Mouse (Mus musculus) ES-E14 (cell line): ENCODE data around the gene Zfp385b.

Source experiments
- CHD2 ChIP-seq: IDR thresholded peaks from 2 replicates; pipeline ENCODE4 v1.6.1; 2014; ENCODE audit warnings: mild to moderate bottlenecking, low read depth, low read length, inconsistent platforms
- HCFC1 ChIP-seq: IDR thresholded peaks from 2 replicates; pipeline ENCODE4 v1.6.1; 2012; ENCODE audit warnings: low read length, inconsistent platforms, borderline replicate concordance; ENCODE audit not compliant: insufficient read depth
- MAFK ChIP-seq: IDR thresholded peaks from 2 replicates; pipeline ENCODE4 v1.6.1; 2014; ENCODE audit warnings: mild to moderate bottlenecking, low read depth, low read length, inconsistent platforms; ENCODE audit not compliant: insufficient read depth
- ZC3H11A ChIP-seq: IDR thresholded peaks from 2 replicates; pipeline ENCODE4 v1.6.1; 2012; ENCODE audit warnings: low read depth, mild to moderate bottlenecking, inconsistent platforms, low read length, borderline replicate concordance

GRCm38 (mm10) chr2:77593461-77593860 is 226.0 kb downstream of the Zfp385b start:
- TF ChIP-seq ZC3H11A: no peak
- TF ChIP-seq MAFK: no peak
- no peak for TF ChIP-seq HCFC1
- TF ChIP-seq CHD2: no peak
